Mouse (Mus musculus): ENCODE data around the gene Vmn1r236. TPM values are rescaled to one million over a fixed set of nuclear protein-coding genes. Genes with fewer than 3 reads are reported as not detected.
A peak's percentile ranks its signal among the peaks of the same experiment; 100 is the strongest.

Vmn1r236 gene
- not detected in 2 replicates for polyA plus RNA-seq (2015; fragmentation: Nextera tagmentation; extraction: Ambion mirVana)

DNA sequence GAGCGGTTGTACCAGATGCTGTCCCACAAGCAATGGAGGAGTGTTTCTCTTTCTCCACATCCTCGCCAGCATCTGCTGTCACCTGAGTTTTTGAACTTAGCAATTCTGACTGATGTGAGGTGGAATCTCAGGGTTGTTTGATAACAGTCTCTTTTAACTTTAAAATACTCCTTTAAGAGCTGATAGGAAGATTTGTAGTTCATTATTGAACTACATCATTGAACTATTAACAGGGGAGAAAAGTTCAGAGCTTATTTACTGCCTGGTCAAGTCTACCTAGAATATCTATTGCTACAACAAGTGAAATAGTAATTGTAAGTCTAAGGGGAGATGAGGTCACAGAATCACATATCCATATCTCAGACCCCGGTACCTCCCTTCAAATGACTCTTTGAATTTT is at the start of gene Vmn1r236:
Gene Vmn1r236, plus strand, starts transcription at position 301 of the 400 bp plus-strand sequence.
- no peak for TF ChIP-seq CTCF (IDR thresholded peaks at IDR 0.05)
- TF ChIP-seq EP300 (IDR thresholded peaks at IDR 0.05), result no peak

GRCm38 (mm10) chr17:21256111-21256510 is 26.6 kb upstream of the Vmn1r236 start, which contains the start of gene Vmn1r235:
Gene Vmn1r235 (plus strand): TSS chr17:21256411.
- Histone ChIP-seq H3K4me3 (ENCODE audit: low read depth, low read length) (no peak within 1 kb of the TSS), H3K36me3 (ENCODE audit: insufficient read depth, low read length) (no peaks in the 10 kb centered on the region), H3K4me2 (replicated peaks; ENCODE audit: low read depth, low read length) (no peak within 1 kb of the TSS), H3K9ac (replicated peaks; ENCODE audit: low read depth) (no peak within 1 kb of the TSS), H3K27me3 (replicated peaks; ENCODE audit: insufficient read depth, low read length) (no peaks in the 10 kb centered on the region), H3K4me1 (ENCODE audit: insufficient read depth, low read depth, low read length) (no peaks in the 10 kb centered on the region), H3K9me3 (ENCODE audit: low read length) (no peaks in the 10 kb centered on the region; the same call in 1 of the 2 replicates), H3K27ac (ENCODE audit: low read length) (no peak within 1 kb of the TSS)
- no peak for ATAC-seq
- TF ChIP-seq CTCF (IDR thresholded peaks at IDR 0.05) (no peak), EP300 (IDR thresholded peaks at IDR 0.05) (no peak)
- no peak for DNase-seq (ENCODE audit: low spot score)

More for the DNA sequence above, at the start of gene Vmn1r236:
- Histone ChIP-seq H3K4me3 (ENCODE audit: low read depth, low read length) (no peak within 1 kb of the TSS), H3K4me2 (replicated peaks; ENCODE audit: low read depth, low read length) (no peak within 1 kb of the TSS), H3K27me3 (replicated peaks; ENCODE audit: insufficient read depth, low read length) (no peaks in the 10 kb centered on the region), H3K9me3 (ENCODE audit: low read length) (no peaks in the 10 kb centered on the region), H3K9ac (replicated peaks; ENCODE audit: low read depth) (no peak within 1 kb of the TSS), H3K36me3 (ENCODE audit: insufficient read depth, low read length) (no peaks in the 10 kb centered on the region), H3K4me1 (ENCODE audit: insufficient read depth, low read depth, low read length) (no peaks in the 10 kb centered on the region), H3K27ac (ENCODE audit: low read length) (no peak within 1 kb of the TSS)
- 66% methylated on average over 3 of the region's 3 CpGs for WGBS
- DNase-seq (ENCODE audit: low spot score) (no peak), ATAC-seq (no peak)

GRCm38 (mm10) chr17:21272103-21272502 is 10.6 kb upstream of the Vmn1r236 start:
- no peak overlapping the region for H3K4me3 ChIP-seq (ENCODE audit: low read depth, low read length)
- DNase-seq (ENCODE audit: low spot score), result peak; percentile 47
- no peak overlapping the region for H3K9ac ChIP-seq (replicated peaks; ENCODE audit: low read depth)
- no peaks in the 10 kb centered on the region for H3K36me3 ChIP-seq (ENCODE audit: insufficient read depth, low read length)
- WGBS, result 11% methylated on average over 4 of the region's 4 CpGs
- H3K27ac ChIP-seq (ENCODE audit: low read length), result no peak overlapping the region
- H3K4me1 ChIP-seq (ENCODE audit: insufficient read depth, low read depth, low read length), result no peaks in the 10 kb centered on the region
- H3K9me3 ChIP-seq (ENCODE audit: low read length), result no peaks in the 10 kb centered on the region
- H3K27me3 ChIP-seq (replicated peaks; ENCODE audit: insufficient read depth, low read length), result no peaks in the 10 kb centered on the region
- peak; percentile 66 for TF ChIP-seq CTCF (IDR thresholded peaks at IDR 0.05)
- no peak for TF ChIP-seq EP300 (IDR thresholded peaks at IDR 0.05)
- H3K4me2 ChIP-seq (replicated peaks; ENCODE audit: low read depth, low read length), result no peak overlapping the region
- ATAC-seq, result no peak

GRCm38 (mm10) chr17:21284395-21284794 is 1.7 kb downstream of the Vmn1r236 start:
- no peak overlapping the region for H3K27ac ChIP-seq (ENCODE audit: low read length)
- no peaks in the 10 kb centered on the region for H3K9me3 ChIP-seq (ENCODE audit: low read length)
- DNase-seq (ENCODE audit: low spot score), result no peak
- no peak for ATAC-seq
- H3K4me3 ChIP-seq (ENCODE audit: low read depth, low read length), result no peak overlapping the region
- H3K36me3 ChIP-seq (ENCODE audit: insufficient read depth, low read length), result no peaks in the 10 kb centered on the region
- no peak overlapping the region for H3K9ac ChIP-seq (replicated peaks; ENCODE audit: low read depth)
- H3K4me1 ChIP-seq (ENCODE audit: insufficient read depth, low read depth, low read length), result no peaks in the 10 kb centered on the region
- no peak for TF ChIP-seq CTCF (IDR thresholded peaks at IDR 0.05)
- H3K4me2 ChIP-seq (replicated peaks; ENCODE audit: low read depth, low read length), result no peak overlapping the region
- no peaks in the 10 kb centered on the region for H3K27me3 ChIP-seq (replicated peaks; ENCODE audit: insufficient read depth, low read length)

GRCm38 (mm10) chr17:21289695-21290094 is 7.0 kb downstream of the Vmn1r236 start:
- ATAC-seq (no peak), DNase-seq (ENCODE audit: low spot score) (no peak)
- Histone ChIP-seq H3K27me3 (replicated peaks; ENCODE audit: insufficient read depth, low read length) (no peaks in the 10 kb centered on the region), H3K36me3 (ENCODE audit: insufficient read depth, low read length) (no peaks in the 10 kb centered on the region), H3K9me3 (ENCODE audit: low read length) (no peaks in the 10 kb centered on the region), H3K4me1 (ENCODE audit: insufficient read depth, low read depth, low read length) (no peaks in the 10 kb centered on the region), H3K4me2 (replicated peaks; ENCODE audit: low read depth, low read length) (no peak overlapping the region), H3K27ac (ENCODE audit: low read length) (no peak overlapping the region), H3K9ac (replicated peaks; ENCODE audit: low read depth) (no peak overlapping the region), H3K4me3 (ENCODE audit: low read depth, low read length) (no peak overlapping the region)
- TF ChIP-seq EP300 (IDR thresholded peaks at IDR 0.05), result no peak
- TF ChIP-seq CTCF (IDR thresholded peaks at IDR 0.05), result no peak

GRCm38 (mm10) chr17:21311565-21311964 is 28.8 kb downstream of the Vmn1r236 start, which contains the start of gene Vmn1r237:
Gene Vmn1r237 (plus strand): TSS chr17:21311865.
- TF ChIP-seq CTCF (IDR thresholded peaks at IDR 0.05) (no peak), EP300 (IDR thresholded peaks at IDR 0.05) (no peak)
- H3K27ac ChIP-seq (ENCODE audit: low read length), result no peak within 1 kb of the TSS
- no peaks in the 10 kb centered on the region for H3K9me3 ChIP-seq (ENCODE audit: low read length)
- H3K4me3 ChIP-seq (ENCODE audit: low read depth, low read length), result no peak within 1 kb of the TSS
- no peaks in the 10 kb centered on the region for H3K36me3 ChIP-seq (ENCODE audit: insufficient read depth, low read length)
- ATAC-seq, result no peak
- no peak within 1 kb of the TSS for H3K4me2 ChIP-seq (replicated peaks; ENCODE audit: low read depth, low read length)
- H3K4me1 ChIP-seq (ENCODE audit: insufficient read depth, low read depth, low read length), result no peaks in the 10 kb centered on the region
- H3K9ac ChIP-seq (replicated peaks; ENCODE audit: low read depth), result no peak within 1 kb of the TSS
- no peaks in the 10 kb centered on the region for H3K27me3 ChIP-seq (replicated peaks; ENCODE audit: insufficient read depth, low read length)
- no peak for DNase-seq (ENCODE audit: low spot score)

Small RNA genes within 50 kb of the gene (microRNA-seq; reads per million reads assigned to microRNA genes)
- gene Gm26384, result not detected

Other genes starting within 250 kb of the Vmn1r236 start
- gene Vmn1r234, start 56.9 kb upstream of the Vmn1r236 start, polyA plus RNA-seq (2015; fragmentation: Nextera tagmentation; extraction: Ambion mirVana), result not detected in 2 replicates
- not detected in 2 replicates for gene Vmn1r235, start 26.5 kb upstream of the Vmn1r236 start, polyA plus RNA-seq (2015; fragmentation: Nextera tagmentation; extraction: Ambion mirVana)
- gene Vmn1r237, start 28.9 kb downstream of the Vmn1r236 start, polyA plus RNA-seq (2015; fragmentation: Nextera tagmentation; extraction: Ambion mirVana), result not detected in 2 replicates
- gene Zfp677, start 100.8 kb downstream of the Vmn1r236 start, polyA plus RNA-seq (2015; fragmentation: Nextera tagmentation; extraction: Ambion mirVana), result 1.8 and 2.4 TPM in 2 replicates
- gene Zfp54, start 140.3 kb downstream of the Vmn1r236 start, polyA plus RNA-seq (2015; fragmentation: Nextera tagmentation; extraction: Ambion mirVana), result 5.8 and 6.1 TPM in 2 replicates
- 10.3 and 11.3 TPM in 2 replicates for gene Zfp51, start 167.4 kb downstream of the Vmn1r236 start, polyA plus RNA-seq (2015; fragmentation: Nextera tagmentation; extraction: Ambion mirVana)
- gene Zfp53, start 206.1 kb downstream of the Vmn1r236 start, polyA plus RNA-seq (2015; fragmentation: Nextera tagmentation; extraction: Ambion mirVana), result 8.8 and 9.0 TPM in 2 replicates

Data from lung, postnatal 0 days (tissue).